Mouse (Mus musculus): ENCODE data around the gene Gadd45gip1. TPM values are rescaled to one million over a fixed set of nuclear protein-coding genes. Genes with fewer than 3 reads are reported as not detected.
A peak's percentile ranks its signal among the peaks of the same experiment; 100 is the strongest.

Gene Gadd45gip1
- polyA plus RNA-seq, 1 experiment from 2014 or later = 52.1 TPM

DNA sequence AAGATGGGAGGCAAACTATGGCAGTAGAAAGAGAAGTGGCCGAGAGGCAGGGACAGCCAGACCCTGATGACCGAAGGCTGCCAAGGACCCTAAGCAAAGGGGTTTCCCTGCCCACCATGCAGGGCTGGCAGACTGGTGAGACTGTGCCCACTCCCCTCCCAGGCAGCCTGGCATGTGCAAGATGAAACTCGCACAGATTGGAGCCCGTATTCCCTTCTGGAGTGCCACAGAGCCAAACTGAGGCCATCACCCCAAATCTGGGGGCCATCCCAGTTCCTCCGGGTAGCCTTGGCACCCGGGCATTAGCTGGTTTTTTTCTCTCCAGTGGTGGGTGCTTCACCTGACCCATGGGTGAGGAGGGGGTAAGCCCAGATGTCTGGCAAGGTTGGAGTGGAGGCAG is 33.4 kb upstream of the Gadd45gip1 start:
- no peak overlapping the region for H3K27ac ChIP-seq (ENCODE audit: poor library complexity, severe bottlenecking)
- peak overlapping the region; percentile 37 for H3K9ac ChIP-seq
- peak overlapping the region; percentile 96 for H3K4me2 ChIP-seq
- H3K36me3 ChIP-seq = peaks cover 4% of the 10 kb centered on the region; the same call in 1 of the 2 replicates
- H3K27me3 ChIP-seq (replicated peaks) = peaks cover 87% of the 10 kb centered on the region
- ATAC-seq (ENCODE audit: insufficient number of reproducible peaks, low FRiP score) = no peak
- no peaks in the 10 kb centered on the region for H3K9me3 ChIP-seq (replicated peaks)
- H3K4me3 ChIP-seq = peak overlapping the region; percentile 90; the same call in 1 of the 2 replicates
- 72% methylated on average over 6 of the region's 6 CpGs for WGBS
- peaks cover 27% of the 10 kb centered on the region for H3K4me1 ChIP-seq (replicated peaks)

GRCm38 (mm10) chr8:84798446-84799135 is 32.7 kb upstream of the Gadd45gip1 start:
- peaks cover 26% of the 10 kb centered on the region for H3K4me1 ChIP-seq (replicated peaks)
- ATAC-seq (ENCODE audit: insufficient number of reproducible peaks, low FRiP score) = no peak

GRCm38 (mm10) chr8:84799136-84799931 is 32.0 kb upstream of the Gadd45gip1 start:
- Histone ChIP-seq H3K36me3 (peaks cover 4% of the 10 kb centered on the region; the same call in 1 of the 2 replicates), H3K27ac (ENCODE audit: poor library complexity, severe bottlenecking) (peak overlapping the region; percentile 57), H3K9ac (peak overlapping the region; percentile 91), H3K4me3 (peak overlapping the region; percentile 90), H3K4me1 (replicated peaks) (peaks cover 20% of the 10 kb centered on the region), H3K9me3 (replicated peaks) (no peaks in the 10 kb centered on the region), H3K27me3 (replicated peaks) (peaks cover 87% of the 10 kb centered on the region), H3K4me2 (peak overlapping the region; percentile 96)
- ATAC-seq (ENCODE audit: insufficient number of reproducible peaks, low FRiP score) = peak; percentile 26
- 4% methylated on average over 108 of the region's 108 CpGs for WGBS

More at GRCm38 (mm10) chr8:84798446-84799135, 32.7 kb upstream of the Gadd45gip1 start:
- H3K9me3 ChIP-seq (replicated peaks) = no peaks in the 10 kb centered on the region
- peak overlapping the region; percentile 96 for H3K4me2 ChIP-seq
- 48% methylated on average over 10 of the region's 10 CpGs for WGBS
- no peak overlapping the region for H3K27ac ChIP-seq (ENCODE audit: poor library complexity, severe bottlenecking)
- peaks cover 87% of the 10 kb centered on the region for H3K27me3 ChIP-seq (replicated peaks)
- peak overlapping the region; percentile 90 for H3K4me3 ChIP-seq
- H3K9ac ChIP-seq = peak overlapping the region; percentile 91
- peaks cover 4% of the 10 kb centered on the region; the same call in 1 of the 2 replicates for H3K36me3 ChIP-seq

DNA sequence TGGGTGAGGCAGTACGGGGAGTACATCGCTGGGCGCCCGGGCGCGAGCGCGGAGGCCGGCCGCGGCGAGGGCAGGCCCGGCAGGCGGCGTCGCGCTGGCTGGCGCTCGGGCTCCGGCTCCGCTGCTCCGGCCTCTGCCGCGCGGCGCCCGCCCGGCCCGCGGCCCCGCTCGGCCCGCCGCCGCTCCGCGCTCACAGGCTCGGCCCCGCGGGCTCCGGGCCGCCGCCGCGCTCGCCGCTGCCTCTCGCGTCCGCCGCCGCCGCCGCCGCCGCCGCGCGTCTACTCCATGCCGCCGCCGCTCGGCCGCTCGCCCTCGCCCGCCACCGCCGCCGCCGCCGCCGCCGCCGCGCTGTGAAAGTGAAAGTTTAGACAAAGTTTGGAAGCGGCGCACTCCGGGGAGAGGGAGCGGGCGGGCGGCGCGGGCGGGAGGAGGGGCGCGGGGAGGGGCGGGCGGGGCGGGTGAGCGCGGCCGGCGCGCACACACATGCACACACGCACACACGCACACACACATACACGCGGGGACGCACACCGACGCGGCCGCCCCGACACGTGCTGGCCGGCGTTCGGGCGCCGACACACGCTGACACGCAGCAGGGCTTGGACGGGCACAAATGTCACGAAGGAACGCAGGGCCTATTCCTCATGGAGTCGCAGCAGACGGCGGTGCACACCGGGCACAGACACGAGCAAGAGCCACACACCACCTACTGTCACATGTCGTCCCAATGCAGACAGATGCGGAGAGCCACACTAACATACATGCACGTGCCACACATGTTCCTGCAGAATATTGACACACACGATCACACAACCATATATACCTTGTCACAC is 31.1 kb upstream of the Gadd45gip1 start, which contains the start of gene Nfix:
TSS of gene Nfix (minus strand) at position 346 of the 833 bp plus-strand sequence.
- no peaks in the 10 kb centered on the region for H3K9me3 ChIP-seq (replicated peaks)
- peak; percentile 49 for ATAC-seq (ENCODE audit: insufficient number of reproducible peaks, low FRiP score)
- peak within 1 kb of the TSS; percentile 96 for H3K4me2 ChIP-seq
- H3K27ac ChIP-seq (ENCODE audit: poor library complexity, severe bottlenecking) = peak within 1 kb of the TSS; percentile 57
- peak within 1 kb of the TSS; percentile 90 for H3K4me3 ChIP-seq
- H3K27me3 ChIP-seq (replicated peaks) = peaks cover 87% of the 10 kb centered on the region
- H3K9ac ChIP-seq = peak within 1 kb of the TSS; percentile 91
- H3K36me3 ChIP-seq = peaks cover 4% of the 10 kb centered on the region; the same call in 1 of the 2 replicates
- peaks cover 13% of the 10 kb centered on the region for H3K4me1 ChIP-seq (replicated peaks)
- WGBS = 20% methylated on average over 110 of the region's 125 CpGs

DNA sequence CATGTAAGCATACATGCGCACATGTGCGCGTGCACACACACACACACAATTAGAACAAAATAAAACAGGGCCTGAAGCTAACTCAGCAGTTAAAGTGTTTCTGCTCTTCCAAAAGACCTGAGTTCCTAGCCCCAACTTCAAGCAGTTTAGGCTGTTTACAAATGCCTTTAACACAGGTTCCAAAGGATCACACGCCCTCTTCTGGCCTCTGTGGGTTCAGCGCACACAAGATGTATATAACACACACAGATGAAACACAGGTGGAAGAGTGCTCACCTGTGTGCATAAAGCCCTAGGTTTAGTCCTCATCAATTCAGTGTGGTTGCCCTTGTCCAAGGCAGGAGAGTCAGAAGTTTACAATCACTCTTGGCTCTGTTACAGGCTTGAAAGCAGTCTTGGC is 25.3 kb upstream of the Gadd45gip1 start:
- Histone ChIP-seq H3K36me3 (0 out of 2 replicates have a peak, but pooled peaks cover 4% of the 10 kb centered on the region), H3K4me3 (no peak overlapping the region), H3K4me1 (replicated peaks) (peaks cover 17% of the 10 kb centered on the region), H3K27ac (ENCODE audit: poor library complexity, severe bottlenecking) (no peak overlapping the region), H3K4me2 (no peak overlapping the region), H3K9ac (no peak overlapping the region), H3K27me3 (replicated peaks) (peaks cover 66% of the 10 kb centered on the region), H3K9me3 (replicated peaks) (0 out of 2 replicates have a peak, but pooled peaks cover 6% of the 10 kb centered on the region)
- 94% methylated on average over 5 of the region's 5 CpGs for WGBS
- ATAC-seq (ENCODE audit: insufficient number of reproducible peaks, low FRiP score) = no peak

- Histone ChIP-seq H3K4me1 (replicated peaks) (peaks cover 23% of the 10 kb centered on the region), H3K27ac (ENCODE audit: poor library complexity, severe bottlenecking) (no peak overlapping the region), H3K9me3 (replicated peaks) (0 out of 2 replicates have a peak, but pooled peaks cover 6% of the 10 kb centered on the region), H3K4me3 (no peak overlapping the region), H3K9ac (peak overlapping the region; percentile 3; the same call in 1 of the 2 replicates), H3K36me3 (0 out of 2 replicates have a peak, but pooled peaks cover 4% of the 10 kb centered on the region), H3K4me2 (no peak overlapping the region), H3K27me3 (replicated peaks) (peaks cover 58% of the 10 kb centered on the region)
- WGBS = 53% methylated on average over 12 of the region's 12 CpGs
- ATAC-seq (ENCODE audit: insufficient number of reproducible peaks, low FRiP score) = no peak
Observed at GRCm38 (mm10) chr8:84809109-84809940, 22.0 kb upstream of the Gadd45gip1 start.

- no peak overlapping the region for H3K4me2 ChIP-seq
- H3K4me1 ChIP-seq (replicated peaks) = peaks cover 29% of the 10 kb centered on the region
- H3K36me3 ChIP-seq = 0 out of 2 replicates have a peak, but pooled peaks cover 4% of the 10 kb centered on the region
- H3K27ac ChIP-seq (ENCODE audit: poor library complexity, severe bottlenecking) = no peak overlapping the region
- 72% methylated on average over 5 of the region's 5 CpGs for WGBS
- peaks cover 57% of the 10 kb centered on the region for H3K27me3 ChIP-seq (replicated peaks)
- H3K9ac ChIP-seq = no peak overlapping the region
- no peak overlapping the region for H3K4me3 ChIP-seq
- H3K9me3 ChIP-seq (replicated peaks) = 0 out of 2 replicates have a peak, but pooled peaks cover 6% of the 10 kb centered on the region
- no peak for ATAC-seq (ENCODE audit: insufficient number of reproducible peaks, low FRiP score)
Observed at GRCm38 (mm10) chr8:84809941-84810280, 21.4 kb upstream of the Gadd45gip1 start.

GRCm38 (mm10) chr8:84810896-84811295 is 20.4 kb upstream of the Gadd45gip1 start:
- 1% methylated on average over 32 of the region's 32 CpGs for WGBS
- Histone ChIP-seq H3K4me2 (peak overlapping the region; percentile 65), H3K27me3 (replicated peaks) (peaks cover 49% of the 10 kb centered on the region), H3K9ac (no peak overlapping the region), H3K36me3 (0 out of 2 replicates have a peak, but pooled peaks cover 4% of the 10 kb centered on the region), H3K4me3 (peak overlapping the region; percentile 37), H3K4me1 (replicated peaks) (peaks cover 35% of the 10 kb centered on the region), H3K27ac (ENCODE audit: poor library complexity, severe bottlenecking) (no peak overlapping the region), H3K9me3 (replicated peaks) (0 out of 2 replicates have a peak, but pooled peaks cover 4% of the 10 kb centered on the region)
- peak; percentile 85 for ATAC-seq (ENCODE audit: insufficient number of reproducible peaks, low FRiP score)

DNA sequence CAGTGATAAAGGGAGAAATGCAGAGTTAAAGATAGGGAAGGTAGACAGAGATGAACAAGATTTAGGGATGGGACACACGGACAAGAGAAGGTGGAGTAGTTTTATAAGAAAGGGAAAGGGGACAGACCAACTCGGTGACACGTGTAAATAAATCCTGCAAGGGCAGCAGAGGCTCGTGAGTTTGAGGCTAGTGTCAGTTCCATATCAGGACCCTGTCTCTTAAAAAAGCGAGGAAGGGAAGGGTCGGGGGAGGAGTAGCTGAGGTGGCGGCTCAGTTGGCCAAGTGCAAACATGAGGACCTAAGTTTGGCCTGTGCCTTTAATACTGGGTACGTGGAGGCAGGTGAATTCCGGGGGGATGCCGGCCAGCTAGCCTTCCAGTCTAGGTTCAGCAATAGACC is 20.0 kb upstream of the Gadd45gip1 start:
- H3K9ac ChIP-seq = no peak overlapping the region

GRCm38 (mm10) chr8:84813059-84813458 is 18.3 kb upstream of the Gadd45gip1 start:
- H3K27me3 ChIP-seq (replicated peaks) = peaks cover 41% of the 10 kb centered on the region
- no peak overlapping the region for H3K9ac ChIP-seq
- no peak overlapping the region for H3K4me3 ChIP-seq
- ATAC-seq (ENCODE audit: insufficient number of reproducible peaks, low FRiP score) = no peak
- H3K27ac ChIP-seq (ENCODE audit: poor library complexity, severe bottlenecking) = no peak overlapping the region
- H3K9me3 ChIP-seq (replicated peaks) = no peaks in the 10 kb centered on the region
- WGBS = 2% methylated on average over 5 of the region's 5 CpGs
- H3K36me3 ChIP-seq = no peaks in the 10 kb centered on the region
- H3K4me2 ChIP-seq = no peak overlapping the region
- peaks cover 35% of the 10 kb centered on the region for H3K4me1 ChIP-seq (replicated peaks)

More for the DNA sequence above, 20.0 kb upstream of the Gadd45gip1 start:
- no peaks in the 10 kb centered on the region for H3K36me3 ChIP-seq
- 26% methylated on average over 10 of the region's 10 CpGs for WGBS
- peak overlapping the region; percentile 65 for H3K4me2 ChIP-seq
- H3K4me3 ChIP-seq = peak overlapping the region; percentile 37
- no peak for ATAC-seq (ENCODE audit: insufficient number of reproducible peaks, low FRiP score)
- H3K27me3 ChIP-seq (replicated peaks) = peaks cover 45% of the 10 kb centered on the region
- no peak overlapping the region; the same call in 1 of the 2 replicates for H3K27ac ChIP-seq (ENCODE audit: poor library complexity, severe bottlenecking)
- peaks cover 35% of the 10 kb centered on the region for H3K4me1 ChIP-seq (replicated peaks)
- 0 out of 2 replicates have a peak, but pooled peaks cover under 1% of the 10 kb centered on the region for H3K9me3 ChIP-seq (replicated peaks)

All from heart, embryonic 12.5 days (tissue).